Mouse (Mus musculus): ENCODE measurements at regions not wholly inside any gene's neighbourhood (a gene's known extent, or its start where the extent isn't known, plus 50 kb on each side); places are given as distances from the start of the nearest gene placed in this dataset.
"Not testable (repeated sequence)": the region's sequence is repeated elsewhere in the genome, so short reads cannot be mapped to it uniquely, and the experiment has no call there.

DNA sequence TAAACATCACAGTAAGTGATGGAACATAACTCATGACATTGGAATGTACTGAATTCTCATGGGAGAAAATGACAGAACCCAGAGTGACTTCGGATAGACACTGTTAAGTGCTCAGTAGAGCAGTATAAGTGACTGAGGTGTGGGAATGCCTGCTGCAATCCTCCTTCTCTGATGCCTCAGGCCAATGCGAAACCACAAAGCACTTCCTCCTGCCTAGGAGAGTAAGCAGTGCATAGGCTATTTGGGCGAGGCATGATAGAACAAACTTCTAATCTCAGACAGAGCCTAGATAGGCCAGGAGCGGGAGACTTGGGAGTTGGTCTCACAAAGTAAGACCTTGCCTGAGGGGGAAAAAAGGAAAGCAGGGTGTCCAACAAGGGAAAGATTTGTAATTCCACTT is 190.6 kb upstream of the Olfr1324 start:
- Histone ChIP-seq H3K27me3 (ENCODE audit: control insufficient read depth, insufficient read depth, low read length) (no peaks in the 10 kb centered on the region), H3K36me3 (ENCODE audit: control insufficient read depth, insufficient read depth, low read length) (no peaks in the 10 kb centered on the region), H3K9ac (ENCODE audit: low read length) (no peak overlapping the region), H3K4me1 (replicated peaks; ENCODE audit: control insufficient read depth, insufficient read depth) (no peaks in the 10 kb centered on the region), H3K4me2 (replicated peaks; ENCODE audit: low read depth) (no peak overlapping the region), H3K27ac (replicated peaks) (no peak overlapping the region), H3K9me3 (ENCODE audit: control insufficient read depth, low read length) (no peaks in the 10 kb centered on the region), H3K4me3 (ENCODE audit: low read depth, low read length) (no peak overlapping the region)
- ATAC-seq (ENCODE audit: low FRiP score, low TSS enrichment) (peak; percentile 62; the same call in 1 of the 2 replicates), DNase-seq (ENCODE audit: low spot score) (no peak)
- no peak for TF ChIP-seq EP300 (optimal IDR thresholded peaks at IDR 0.05)
- no peak for TF ChIP-seq CTCF (IDR thresholded peaks at IDR 0.05; ENCODE audit: low read depth)
- 73% methylated on average over 4 of the region's 4 CpGs for whole genome bisulfite sequencing

DNA sequence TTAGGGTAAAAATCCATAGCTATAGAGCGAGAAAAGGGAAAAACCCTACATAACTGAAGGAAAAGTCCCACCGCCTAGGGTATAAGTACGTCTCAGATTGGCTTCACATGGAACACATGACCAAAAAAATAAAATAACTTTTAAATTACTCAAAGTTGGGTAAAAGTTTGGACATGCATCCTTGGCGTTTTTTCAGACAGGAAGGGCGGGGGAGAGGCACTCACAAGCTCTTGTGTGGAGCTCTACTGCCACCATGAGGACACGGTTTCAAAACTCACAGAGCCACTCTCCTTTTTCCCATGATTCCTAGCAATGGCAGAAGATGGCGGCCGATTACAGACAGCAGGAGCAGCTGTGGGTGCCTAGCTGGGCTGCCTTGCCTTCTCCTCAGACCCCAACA is 188.6 kb upstream of the Olfr1324 start:
- not testable (repeated sequence) for H3K36me3 ChIP-seq (ENCODE audit: control insufficient read depth, insufficient read depth, low read length); H3K27ac ChIP-seq (replicated peaks); H3K4me3 ChIP-seq (ENCODE audit: low read depth, low read length); H3K9ac ChIP-seq (ENCODE audit: low read length); H3K9me3 ChIP-seq (ENCODE audit: control insufficient read depth, low read length); DNase-seq (ENCODE audit: low spot score); ATAC-seq (ENCODE audit: low FRiP score, low TSS enrichment); H3K27me3 ChIP-seq (ENCODE audit: control insufficient read depth, insufficient read depth, low read length); H3K4me1 ChIP-seq (replicated peaks; ENCODE audit: control insufficient read depth, insufficient read depth)
- H3K4me2 ChIP-seq (replicated peaks; ENCODE audit: low read depth): 0 out of 2 replicates have a peak overlapping the region, but pooled peaks have one; percentile 11
- peak; percentile 68 for TF ChIP-seq CTCF (IDR thresholded peaks at IDR 0.05; ENCODE audit: low read depth)
- WGBS: 62% methylated on average over 8 of the region's 8 CpGs

DNA sequence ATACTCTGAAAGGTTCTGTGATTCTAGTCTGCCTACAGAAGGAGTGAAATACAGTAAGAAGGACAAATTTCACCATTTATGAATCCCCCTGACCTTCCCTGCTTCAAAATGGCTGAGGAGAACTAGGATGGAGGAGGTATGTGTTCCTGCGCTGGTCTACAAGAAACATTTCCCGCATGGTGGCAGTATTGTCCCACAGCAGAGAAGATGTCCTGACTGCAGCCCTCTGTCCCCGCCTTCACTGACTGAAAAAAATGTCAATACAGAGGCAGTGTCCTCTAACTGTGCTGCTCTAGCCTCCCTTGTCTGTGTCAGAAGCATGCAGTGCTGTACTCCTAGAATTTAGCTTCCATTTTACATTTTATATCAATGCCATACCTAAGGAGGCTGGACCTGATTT is 186.6 kb upstream of the Olfr1324 start:
- WGBS: 72% methylated on average over 3 of the region's 3 CpGs
- peak; percentile 68; the same call in 1 of the 2 replicates for ATAC-seq (ENCODE audit: low FRiP score, low TSS enrichment)
- H3K27ac ChIP-seq (replicated peaks); H3K27me3 ChIP-seq (ENCODE audit: control insufficient read depth, insufficient read depth, low read length); H3K9me3 ChIP-seq (ENCODE audit: control insufficient read depth, low read length); H3K36me3 ChIP-seq (ENCODE audit: control insufficient read depth, insufficient read depth, low read length); H3K4me1 ChIP-seq (replicated peaks; ENCODE audit: control insufficient read depth, insufficient read depth); H3K4me2 ChIP-seq (replicated peaks; ENCODE audit: low read depth); H3K9ac ChIP-seq (ENCODE audit: low read length): not testable (repeated sequence)
- peak; percentile 30 for DNase-seq (ENCODE audit: low spot score)
- peak overlapping the region; percentile 18; the same call in 1 of the 2 replicates for H3K4me3 ChIP-seq (ENCODE audit: low read depth, low read length)
- peak; percentile 76 for TF ChIP-seq CTCF (IDR thresholded peaks at IDR 0.05; ENCODE audit: low read depth)

DNA sequence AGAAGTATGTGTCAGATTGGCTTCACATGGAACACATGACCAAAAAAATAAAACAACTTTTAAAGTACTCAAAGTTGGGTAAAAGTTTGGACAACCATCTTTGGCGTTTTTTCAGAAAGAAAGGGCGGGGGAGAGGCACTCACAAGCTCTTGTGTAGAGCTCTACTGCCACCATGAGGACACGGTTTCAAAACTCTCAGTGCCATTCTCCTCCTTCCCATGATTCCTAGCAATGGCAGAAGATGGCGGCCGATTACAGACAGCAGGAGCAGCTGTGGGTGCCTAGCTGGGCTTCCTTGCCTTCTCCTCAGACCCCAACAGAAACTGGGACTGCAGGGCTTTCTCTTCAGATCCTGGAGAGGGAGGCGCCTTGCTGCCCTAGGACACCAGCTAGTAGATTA is 186.1 kb upstream of the Olfr1324 start:
- H3K4me3 ChIP-seq (ENCODE audit: low read depth, low read length): peak overlapping the region; percentile 18; the same call in 1 of the 2 replicates
- H3K27ac ChIP-seq (replicated peaks); H3K9me3 ChIP-seq (ENCODE audit: control insufficient read depth, low read length); H3K36me3 ChIP-seq (ENCODE audit: control insufficient read depth, insufficient read depth, low read length); ATAC-seq (ENCODE audit: low FRiP score, low TSS enrichment); H3K9ac ChIP-seq (ENCODE audit: low read length); H3K4me2 ChIP-seq (replicated peaks; ENCODE audit: low read depth); H3K4me1 ChIP-seq (replicated peaks; ENCODE audit: control insufficient read depth, insufficient read depth); H3K27me3 ChIP-seq (ENCODE audit: control insufficient read depth, insufficient read depth, low read length): not testable (repeated sequence)
- peak; percentile 33 for DNase-seq (ENCODE audit: low spot score)
- TF ChIP-seq CTCF (IDR thresholded peaks at IDR 0.05; ENCODE audit: low read depth): peak; percentile 65
- WGBS: 56% methylated on average over 6 of the region's 6 CpGs

DNA sequence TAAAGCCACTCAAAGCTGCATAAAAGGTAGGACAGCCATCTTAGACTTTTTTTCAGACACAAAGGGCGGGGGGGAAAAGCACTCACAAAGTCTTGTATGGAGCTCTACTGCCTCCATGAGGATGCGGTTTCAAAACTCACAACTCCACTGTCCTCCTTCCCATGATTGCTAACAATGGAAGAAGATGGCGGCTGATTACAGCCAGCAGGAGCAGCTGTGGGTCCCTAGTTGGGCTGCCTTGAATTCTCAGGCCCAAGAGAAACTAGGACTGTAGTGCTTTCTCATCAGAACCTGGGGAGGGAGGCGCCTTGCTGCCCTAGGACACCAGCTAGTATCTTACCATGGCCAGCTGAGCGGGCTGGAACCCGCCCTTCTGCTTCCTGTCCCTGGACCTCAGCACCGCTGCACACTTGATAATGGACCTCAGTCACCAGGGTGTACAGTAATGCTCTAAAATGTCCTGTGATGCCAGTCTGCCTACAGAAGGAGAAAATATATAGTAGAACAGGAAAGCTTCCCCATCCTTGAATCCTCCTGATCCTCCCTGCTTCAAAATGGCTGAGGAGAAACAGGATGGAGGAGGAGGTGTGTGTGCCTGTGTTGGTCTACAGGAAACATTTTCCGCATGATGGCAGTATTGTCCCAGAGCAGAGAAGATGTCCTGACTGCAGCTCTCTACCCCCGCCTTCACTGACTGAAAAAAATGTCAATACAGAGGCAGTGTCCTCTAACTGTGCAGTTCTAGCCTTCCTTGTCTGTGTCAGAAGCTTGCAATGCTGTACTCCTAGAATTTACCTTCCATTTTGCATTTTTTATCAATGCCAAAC is 183.7 kb upstream of the Olfr1324 start:
- Histone ChIP-seq H3K27ac (replicated peaks) (0 out of 2 replicates have a peak overlapping the region, but pooled peaks have one; percentile 40), H3K4me3 (ENCODE audit: low read depth, low read length) (peak overlapping the region; percentile 26), H3K9ac (ENCODE audit: low read length) (no peak overlapping the region), H3K4me1 (replicated peaks; ENCODE audit: control insufficient read depth, insufficient read depth) (no peaks in the 10 kb centered on the region), H3K9me3 (ENCODE audit: control insufficient read depth, low read length) (no peaks in the 10 kb centered on the region), H3K36me3 (ENCODE audit: control insufficient read depth, insufficient read depth, low read length) (no peaks in the 10 kb centered on the region), H3K4me2 (replicated peaks; ENCODE audit: low read depth) (no peak overlapping the region), H3K27me3 (ENCODE audit: control insufficient read depth, insufficient read depth, low read length) (no peaks in the 10 kb centered on the region)
- DNase-seq (ENCODE audit: low spot score) (peak; percentile 41), ATAC-seq (ENCODE audit: low FRiP score, low TSS enrichment) (peak; percentile 78; the same call in 1 of the 2 replicates)
- WGBS: 71% methylated on average over 9 of the region's 9 CpGs
- TF ChIP-seq CTCF (IDR thresholded peaks at IDR 0.05; ENCODE audit: low read depth): peak; percentile 78
- TF ChIP-seq EP300 (optimal IDR thresholded peaks at IDR 0.05): no peak

DNA sequence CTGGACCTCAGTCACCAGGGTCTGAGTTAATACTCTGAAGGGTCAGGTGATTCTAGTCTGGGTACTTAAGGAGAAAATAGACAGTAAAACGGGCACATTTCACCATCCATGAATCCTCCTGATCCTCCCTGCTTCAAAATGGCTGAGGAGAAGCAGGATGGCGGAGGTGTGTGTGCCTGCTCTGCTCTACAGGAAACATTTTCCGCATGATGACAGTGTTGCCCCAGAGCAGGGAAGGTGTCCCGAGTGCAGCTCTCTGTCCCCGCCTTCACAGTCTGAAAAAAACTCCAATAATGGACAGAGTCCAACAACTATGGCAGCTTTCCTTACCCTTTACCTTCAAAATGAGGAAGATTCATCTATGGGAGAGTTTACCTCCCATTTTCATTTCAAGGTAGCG is 179.8 kb upstream of the Olfr1324 start:
- not testable (repeated sequence) for H3K4me1 ChIP-seq (replicated peaks; ENCODE audit: control insufficient read depth, insufficient read depth); H3K9me3 ChIP-seq (ENCODE audit: control insufficient read depth, low read length); H3K4me2 ChIP-seq (replicated peaks; ENCODE audit: low read depth); H3K9ac ChIP-seq (ENCODE audit: low read length); H3K27ac ChIP-seq (replicated peaks); DNase-seq (ENCODE audit: low spot score); H3K27me3 ChIP-seq (ENCODE audit: control insufficient read depth, insufficient read depth, low read length); H3K4me3 ChIP-seq (ENCODE audit: low read depth, low read length); H3K36me3 ChIP-seq (ENCODE audit: control insufficient read depth, insufficient read depth, low read length); ATAC-seq (ENCODE audit: low FRiP score, low TSS enrichment)
- TF ChIP-seq CTCF (IDR thresholded peaks at IDR 0.05; ENCODE audit: low read depth): peak; percentile 30; the same call in 1 of the 2 replicates
- WGBS: 80% methylated on average over 6 of the region's 6 CpGs
